Mouse (Mus musculus) small intestine, adult 2 months (tissue): ENCODE data around the gene Anks1. TPM values are rescaled to one million over a fixed set of nuclear protein-coding genes. Genes with fewer than 3 reads are reported as not detected.

ENCODE experiments used
- H3K27ac ChIP-seq: fragments of 200-500 bp; 2 replicates; pipeline ENCODE4 v1.5.1; 2012; ENCODE audit warnings: low read depth, low read length, control low read depth, inconsistent platforms; ENCODE audit not compliant: insufficient read depth
- H3K27me3 ChIP-seq: fragments of 200-500 bp; 2 replicates; pipeline ENCODE4 v1.6.1; 2012; ENCODE audit warnings: mild to moderate bottlenecking, moderate library complexity, low read length, inconsistent platforms; ENCODE audit not compliant: control insufficient read depth, insufficient read depth
- H3K36me3 ChIP-seq: fragments of 200-500 bp; 2 replicates; pipeline ENCODE4 v1.6.1; 2012; ENCODE audit warnings: mild to moderate bottlenecking, low read length, control low read depth, inconsistent platforms; ENCODE audit not compliant: control insufficient read depth, insufficient read depth
- H3K4me1 ChIP-seq: fragments of 200-500 bp; 2 replicates; pipeline ENCODE4 v1.6.1; 2012; ENCODE audit warnings: low read length, inconsistent platforms, mixed read lengths; ENCODE audit not compliant: control insufficient read depth, insufficient read depth, insufficient read length
- H3K4me3 ChIP-seq: fragments of 200-500 bp; 2 replicates; pipeline ENCODE4 v1.5.1; 2012; ENCODE audit warnings: low read depth, mild to moderate bottlenecking, control low read depth, inconsistent platforms, low read length, moderate library complexity
- CTCF ChIP-seq: fragments of 200-500 bp; IDR thresholded peaks from 2 replicates; pipeline ENCODE4 v1.5.1; 2012; ENCODE audit warnings: low read depth, mild to moderate bottlenecking, control low read depth, inconsistent platforms, low read length, moderate library complexity, mixed read lengths; ENCODE audit not compliant: insufficient replicate concordance, insufficient read length; ENCODE audit errors: extremely low read depth
- POLR2A ChIP-seq: fragments of 200-500 bp; IDR thresholded peaks from 2 replicates; pipeline ENCODE4 v1.6.1; 2012; ENCODE audit warnings: low read depth, mild to moderate bottlenecking, control low read depth, inconsistent platforms, low read length, moderate library complexity
- WGBS: fragments of 180-500 bp; shearing (Covaris S2); methylation state at CpG from one replicate; pipeline ENCODE4 v1.1.7; 2018; 5-methylcytosine and 5-hydroxymethylcytosine counted together
- polyA plus RNA-seq: library from polyadenylated mRNA; depleted of rRNA; stranded (reverse); fragments of >200 nt; gene quantifications from 2 replicates; pipeline ENCODE4 v1.2.3, GENCODE M21; 2012

The Anks1 gene
- polyA plus RNA-seq, 1 experiment = 28.2 TPM

- WGBS = 79% methylated on average over 21 of the region's 21 CpGs
- H3K4me1 ChIP-seq = peaks cover 27% of the 10 kb centered on the region
- TF ChIP-seq POLR2A = no peak
- no peak for TF ChIP-seq CTCF
- H3K27ac ChIP-seq = no peak overlapping the region
- H3K36me3 ChIP-seq = no peaks in the 10 kb centered on the region
- H3K4me3 ChIP-seq = no peak overlapping the region
- no peaks in the 10 kb centered on the region for H3K27me3 ChIP-seq
Measured at GRCm38 (mm10) chr17:28019785-28020696, 110.9 kb downstream of the Anks1 start.

GRCm38 (mm10) chr17:28021911-28022310 is 112.8 kb downstream of the Anks1 start:
- Histone ChIP-seq H3K4me1 (peaks cover 30% of the 10 kb centered on the region), H3K27ac (no peak overlapping the region), H3K36me3 (no peaks in the 10 kb centered on the region), H3K4me3 (no peak overlapping the region), H3K27me3 (no peaks in the 10 kb centered on the region)
- TF ChIP-seq CTCF (no peak), POLR2A (no peak)
- 82% methylated on average over 10 of the region's 10 CpGs for WGBS

- TF ChIP-seq POLR2A (no peak), CTCF (no peak)
- H3K4me1 ChIP-seq = peaks cover 30% of the 10 kb centered on the region
- no peak overlapping the region for H3K27ac ChIP-seq
- 58% methylated on average over 22 of the region's 22 CpGs for WGBS
- no peaks in the 10 kb centered on the region for H3K36me3 ChIP-seq
- no peak overlapping the region for H3K4me3 ChIP-seq
- no peaks in the 10 kb centered on the region for H3K27me3 ChIP-seq
Measured at GRCm38 (mm10) chr17:28022854-28023655, 113.9 kb downstream of the Anks1 start.

GRCm38 (mm10) chr17:28025541-28025961 is 116.4 kb downstream of the Anks1 start:
- Histone ChIP-seq H3K4me1 (peaks cover 28% of the 10 kb centered on the region), H3K27me3 (no peaks in the 10 kb centered on the region), H3K4me3 (no peak overlapping the region), H3K27ac (no peak overlapping the region), H3K36me3 (0 out of 2 replicates have a peak, but pooled peaks cover 2% of the 10 kb centered on the region)
- TF ChIP-seq CTCF (no peak), POLR2A (no peak)
- WGBS = 28% methylated on average over 5 of the region's 5 CpGs

- peaks cover 28% of the 10 kb centered on the region for H3K4me1 ChIP-seq
- 59% methylated on average over 14 of the region's 14 CpGs for WGBS
Measured at GRCm38 (mm10) chr17:28026111-28026872, 117.2 kb downstream of the Anks1 start.

GRCm38 (mm10) chr17:28027197-28027596 is 118.1 kb downstream of the Anks1 start:
- H3K27me3 ChIP-seq = no peaks in the 10 kb centered on the region
- TF ChIP-seq CTCF (no peak), POLR2A (no peak)
- H3K4me3 ChIP-seq = no peak overlapping the region
- 93% methylated on average over 6 of the region's 6 CpGs for WGBS
- H3K27ac ChIP-seq = no peak overlapping the region
- peaks cover 26% of the 10 kb centered on the region for H3K4me1 ChIP-seq
- H3K36me3 ChIP-seq = 0 out of 2 replicates have a peak, but pooled peaks cover 3% of the 10 kb centered on the region

More at GRCm38 (mm10) chr17:28026111-28026872, 117.2 kb downstream of the Anks1 start:
- Histone ChIP-seq H3K36me3 (0 out of 2 replicates have a peak, but pooled peaks cover 3% of the 10 kb centered on the region), H3K27ac (no peak overlapping the region), H3K4me3 (no peak overlapping the region), H3K27me3 (no peaks in the 10 kb centered on the region)
- no peak for TF ChIP-seq CTCF
- TF ChIP-seq POLR2A = no peak
